17 mouse cellular contexts compared by ENCODE assay signal in genomic region chr2:93141329-93141728, GRCm38 (mm10). TPM values are rescaled to one million over a fixed set of nuclear protein-coding genes. Genes with fewer than 3 reads are reported as not detected.
DNase-seq lines count a peak whose midpoint lies in the region; ATAC-seq and TF ChIP-seq lines count a peak whose summit lies in the region.
"Had no signal": no experiment of that assay in that cellular context is flagged by ENCODE, and none has a peak within 500 bp of the region (broad histone marks: within the 10 kb centered on the region; RNA-seq: fewer than 3 reads in every experiment).

No protein-coding gene starts in this region.

- no peak overlapping the region for H3K4me3 ChIP-seq in cerebellum, adult 2 months (replicated peaks; ENCODE audit: insufficient read depth, low read depth, low read length)
- H3K4me3 ChIP-seq in limb, embryonic 14.5 days (replicated peaks; ENCODE audit: low read length) = no peak overlapping the region
- no peak overlapping the region for H3K4me3 ChIP-seq in limb, embryonic 10.5 days
- no peak overlapping the region for H3K4me3 ChIP-seq in hindbrain, embryonic 15.5 days
- H3K4me3 ChIP-seq: embryonic facial prominence, embryonic 12.5 days; heart, embryonic 15.5 days; limb, embryonic 15.5 days; lung, embryonic 15.5 days; stomach, embryonic 15.5 days had no signal

- H3K4me1 ChIP-seq in cerebellum, adult 2 months (ENCODE audit: control insufficient read depth, insufficient read depth, low read length) = peaks cover 21% of the 10 kb centered on the region
- H3K4me1 ChIP-seq in limb, embryonic 14.5 days (ENCODE audit: control insufficient read depth, insufficient read depth, low read length) = no peaks in the 10 kb centered on the region
- peaks cover 5% of the 10 kb centered on the region; the same call in 1 of the 2 replicates for H3K4me1 ChIP-seq in limb, embryonic 10.5 days
- H3K4me1 ChIP-seq in hindbrain, embryonic 15.5 days (replicated peaks) = peaks cover 11% of the 10 kb centered on the region
- H3K4me1 ChIP-seq: embryonic facial prominence, embryonic 12.5 days; heart, embryonic 15.5 days; lung, embryonic 15.5 days; stomach, embryonic 15.5 days had no signal

- no peaks in the 10 kb centered on the region for H3K27me3 ChIP-seq in cerebellum, adult 2 months (ENCODE audit: control insufficient read depth, insufficient read depth, low read length)
- no peaks in the 10 kb centered on the region for H3K27me3 ChIP-seq in limb, embryonic 14.5 days (ENCODE audit: control insufficient read depth, insufficient read depth, low read length)
- no peaks in the 10 kb centered on the region for H3K27me3 ChIP-seq in limb, embryonic 10.5 days (ENCODE audit: low read depth, poor library complexity, severe bottlenecking)
- no peaks in the 10 kb centered on the region for H3K27me3 ChIP-seq in hindbrain, embryonic 15.5 days
- H3K27me3 ChIP-seq: embryonic facial prominence, embryonic 12.5 days; heart, embryonic 15.5 days; limb, embryonic 15.5 days; lung, embryonic 15.5 days; Patski; stomach, embryonic 15.5 days had no signal

- ATAC-seq in limb, embryonic 14.5 days (ENCODE audit: low FRiP score, low read depth) = peak; percentile 50; the same call in 1 of the 2 replicates
- ATAC-seq in hindbrain, embryonic 15.5 days (ENCODE audit: low FRiP score, low read depth) = peak; percentile 65
- ATAC-seq: inflammation-experienced regulatory T-cells, adult 6 months; Patski had no signal

- 43% methylated on average over 3 of the region's 3 CpGs for WGBS in cerebellum, adult 2 months
- WGBS in limb, embryonic 14.5 days = 78% methylated on average over 3 of the region's 3 CpGs
- WGBS in limb, embryonic 10.5 days = 84% methylated on average over 3 of the region's 3 CpGs
- WGBS in hindbrain, embryonic 15.5 days = 59% methylated on average over 3 of the region's 3 CpGs

- no peak overlapping the region for H3K27ac ChIP-seq in cerebellum, adult 2 months (ENCODE audit: insufficient read depth, low read length)
- H3K27ac ChIP-seq in limb, embryonic 14.5 days (replicated peaks; ENCODE audit: low read depth, low read length) = no peak overlapping the region
- no peak overlapping the region for H3K27ac ChIP-seq in limb, embryonic 10.5 days
- H3K27ac ChIP-seq in hindbrain, embryonic 15.5 days (replicated peaks) = no peak overlapping the region
- H3K27ac ChIP-seq: embryonic facial prominence, embryonic 12.5 days; limb, embryonic 15.5 days had no signal

- H3K9me3 ChIP-seq in limb, embryonic 14.5 days (ENCODE audit: control insufficient read depth, low read length) = no peaks in the 10 kb centered on the region
- H3K9me3 ChIP-seq in limb, embryonic 10.5 days (replicated peaks) = no peaks in the 10 kb centered on the region
- no peaks in the 10 kb centered on the region for H3K9me3 ChIP-seq in hindbrain, embryonic 15.5 days
- H3K9me3 ChIP-seq: embryonic facial prominence, embryonic 12.5 days; heart, embryonic 15.5 days; limb, embryonic 15.5 days; lung, embryonic 15.5 days; stomach, embryonic 15.5 days had no signal

- H3K36me3 ChIP-seq in limb, embryonic 14.5 days (ENCODE audit: control insufficient read depth, insufficient read depth, low read length) = no peaks in the 10 kb centered on the region
- no peaks in the 10 kb centered on the region for H3K36me3 ChIP-seq in limb, embryonic 10.5 days
- no peaks in the 10 kb centered on the region for H3K36me3 ChIP-seq in hindbrain, embryonic 15.5 days
- H3K36me3 ChIP-seq: embryonic facial prominence, embryonic 12.5 days; heart, embryonic 15.5 days; limb, embryonic 15.5 days; lung, embryonic 15.5 days; stomach, embryonic 15.5 days had no signal

- DNase-seq in cerebellum, adult 2 months = peak; percentile 29 to 32
- DNase-seq in cerebellum, adult 18-20 months = no peak
- no peak for DNase-seq in limb, embryonic 14.5 days (ENCODE audit: low spot score)
- no peak for DNase-seq in limb, embryonic 10.5 days (ENCODE audit: low spot score)
- DNase-seq in cerebellum, postnatal 10 days = peak; percentile 80 to 88
- no peak for DNase-seq in right cerebral cortex, postnatal 4 days
- DNase-seq in lung, postnatal 10 days = no peak
- DNase-seq: gastrocnemius, postnatal 36 days; kidney, postnatal 25 days had no signal

- H3K4me2 ChIP-seq in limb, embryonic 14.5 days (replicated peaks; ENCODE audit: low read depth, low read length, severe bottlenecking) = no peak overlapping the region
- no peak overlapping the region for H3K4me2 ChIP-seq in hindbrain, embryonic 15.5 days
- H3K4me2 ChIP-seq: embryonic facial prominence, embryonic 12.5 days; heart, embryonic 15.5 days; limb, embryonic 15.5 days; lung, embryonic 15.5 days; stomach, embryonic 15.5 days had no signal

- TF ChIP-seq CTCF in cerebellum, adult 2 months (IDR thresholded peaks at IDR 0.05; ENCODE audit: borderline replicate concordance, insufficient read depth, low read depth, low read length) = no peak

- no peak overlapping the region for H3K9ac ChIP-seq in limb, embryonic 14.5 days (ENCODE audit: low read depth, low read length, severe bottlenecking)
- H3K9ac ChIP-seq in hindbrain, embryonic 15.5 days = no peak overlapping the region
- H3K9ac ChIP-seq: embryonic facial prominence, embryonic 12.5 days; heart, embryonic 15.5 days; limb, embryonic 15.5 days; lung, embryonic 15.5 days; stomach, embryonic 15.5 days had no signal

- TF ChIP-seq POLR2A in cerebellum, adult 2 months (IDR thresholded peaks at IDR 0.05; ENCODE audit: borderline replicate concordance, insufficient read depth, low read length) = no peak
- TF ChIP-seq POLR2A in limb, embryonic 14.5 days (IDR thresholded peaks at IDR 0.05; ENCODE audit: borderline replicate concordance, extremely low read depth, insufficient read depth, insufficient read length) = no peak

RNA-seq across cellular contexts. Expression of gene Trp53i11, which starts 46.0 kb away (rescaled TPM):
- polyA plus RNA-seq in cerebellum, adult 2 months (2012; rRNA removed) = 54.5 and 59.6 TPM in 2 replicates
- polyA plus RNA-seq in limb, embryonic 14.5 days (2012; rRNA removed) = 30.5 and 36.9 TPM in 2 replicates
- 26.6 and 37.4 TPM in 2 replicates for polyA plus RNA-seq in limb, embryonic 14.5 days (2014; fragmentation: Nextera tagmentation; extraction: Ambion mirVana)
- 17.5 and 25.2 TPM in 2 replicates for polyA plus RNA-seq in limb, embryonic 10.5 days (2016; fragmentation: Nextera tagmentation; extraction: Ambion mirVana)
- polyA plus RNA-seq in hindbrain, embryonic 15.5 days (2015; fragmentation: Nextera tagmentation; extraction: Ambion mirVana) = 86.6 and 123 TPM in 2 replicates

Comparison
In these comparisons a context has a peak if more than half of its experiments do, and no peak if none do; other contexts are left out.
1. DNase-seq: peak in cerebellum, adult 2 months (2 of 2) and cerebellum, postnatal 10 days (2 of 2); none in cerebellum, adult 18-20 months (0 of 2), limb, embryonic 14.5 days (single experiment), limb, embryonic 10.5 days (single experiment), right cerebral cortex, postnatal 4 days (single experiment) and lung, postnatal 10 days (single experiment).